Mouse (Mus musculus) limb, embryonic 13.5 days (tissue): ENCODE results near the gene Slx4ip. TPM values are rescaled to one million over a fixed set of nuclear protein-coding genes. Genes with fewer than 3 reads are reported as not detected.

Experiments
- ATAC-seq: fragments of 200-750 bp; cut with Nextera tagmentation; 2 replicates; pipeline ENCODE4 v1.8.0; 2017; ENCODE audit warnings: low read depth, moderate number of reproducible peaks, moderate TSS enrichment; ENCODE audit not compliant: low FRiP score
- H3K27ac ChIP-seq: fragments of 300-500 bp; sonication (generic); 2 replicates; pipeline ENCODE4 v1.5.1; 2015; ENCODE audit warnings: inconsistent platforms, mild to moderate bottlenecking, moderate library complexity
- H3K27me3 ChIP-seq: fragments of 300-500 bp; sonication (generic); 2 replicates; pipeline ENCODE4 v1.6.1; 2015; ENCODE audit warnings: mild to moderate bottlenecking, inconsistent platforms
- H3K36me3 ChIP-seq: fragments of 300-500 bp; sonication (generic); 2 replicates; pipeline ENCODE4 v1.6.1; 2015; ENCODE audit warnings: inconsistent platforms, mild to moderate bottlenecking, moderate library complexity
- H3K4me1 ChIP-seq: fragments of 300-500 bp; sonication (generic); 2 replicates; pipeline ENCODE4 v1.6.1; 2015; ENCODE audit warnings: inconsistent platforms
- H3K4me2 ChIP-seq: fragments of 300-500 bp; sonication (generic); replicated peaks from 2 replicates; pipeline ENCODE4 v1.6.1; 2015; ENCODE audit warnings: inconsistent platforms, mild to moderate bottlenecking, moderate library complexity
- H3K4me3 ChIP-seq: fragments of 300-500 bp; sonication (generic); 2 replicates; pipeline ENCODE4 v1.5.1; 2015; ENCODE audit warnings: moderate library complexity, mild to moderate bottlenecking, inconsistent platforms
- H3K9ac ChIP-seq: fragments of 300-500 bp; sonication (generic); 2 replicates; pipeline ENCODE4 v1.6.1; 2015; ENCODE audit warnings: mild to moderate bottlenecking, inconsistent platforms
- H3K9me3 ChIP-seq: fragments of 300-500 bp; sonication (generic); 2 replicates; pipeline ENCODE4 v1.6.1; 2016; ENCODE audit warnings: inconsistent platforms
- WGBS: fragments of 180-500 bp; shearing (Covaris S2); methylation state at CpG from one replicate; pipeline ENCODE4 v1.1.7; 2015; 5-methylcytosine and 5-hydroxymethylcytosine counted together
- polyA plus RNA-seq: library from polyadenylated mRNA; unstranded; fragments of >200 nt; fragmentation: Nextera tagmentation; extraction: Ambion mirVana; gene quantifications from 2 replicates; pipeline ENCODE4 v1.2.1, GENCODE M21; 2015

Slx4ip gene
- polyA plus RNA-seq, 1 experiment from 2014 or later: 9.2 TPM

- no peak overlapping the region for H3K4me3 ChIP-seq
- no peak overlapping the region for H3K27ac ChIP-seq
- H3K4me2 ChIP-seq: no peak overlapping the region
- H3K9me3 ChIP-seq: no peaks in the 10 kb centered on the region
- 34% methylated on average over 4 of the region's 4 CpGs for WGBS
- no peak overlapping the region for H3K9ac ChIP-seq
- H3K4me1 ChIP-seq: peaks cover 5% of the 10 kb centered on the region; the same call in 1 of the 2 replicates
- no peak for ATAC-seq
- no peaks in the 10 kb centered on the region for H3K27me3 ChIP-seq
- no peaks in the 10 kb centered on the region for H3K36me3 ChIP-seq
These were observed 21.0 kb downstream of the Slx4ip start for GRCm38 (mm10) chr2:136911958-136912411.

GRCm38 (mm10) chr2:136913021-136913420 lies 22.0 kb downstream of the Slx4ip start:
- Histone ChIP-seq H3K4me2 (no peak overlapping the region), H3K9me3 (no peaks in the 10 kb centered on the region), H3K9ac (no peak overlapping the region), H3K36me3 (no peaks in the 10 kb centered on the region), H3K4me3 (no peak overlapping the region), H3K4me1 (peaks cover 5% of the 10 kb centered on the region; the same call in 1 of the 2 replicates), H3K27ac (no peak overlapping the region), H3K27me3 (no peaks in the 10 kb centered on the region)
- WGBS: 83% methylated on average over 3 of the region's 3 CpGs
- ATAC-seq: no peak

- peak; percentile 71; the same call in 1 of the 2 replicates for ATAC-seq
- Histone ChIP-seq H3K27me3 (no peaks in the 10 kb centered on the region), H3K4me2 (no peak overlapping the region), H3K36me3 (no peaks in the 10 kb centered on the region), H3K9ac (no peak overlapping the region), H3K4me1 (peaks cover 5% of the 10 kb centered on the region; the same call in 1 of the 2 replicates), H3K9me3 (no peaks in the 10 kb centered on the region), H3K27ac (no peak overlapping the region), H3K4me3 (no peak overlapping the region)
- WGBS: 54% methylated on average over 3 of the region's 3 CpGs
These were observed 23.4 kb downstream of the Slx4ip start for GRCm38 (mm10) chr2:136914334-136914902.

GRCm38 (mm10) chr2:136919433-136919832 lies 28.4 kb downstream of the Slx4ip start:
- WGBS: 91% methylated on average over 1 of the region's 1 CpGs
- H3K36me3 ChIP-seq: no peaks in the 10 kb centered on the region
- H3K9me3 ChIP-seq: no peaks in the 10 kb centered on the region
- no peak overlapping the region for H3K4me3 ChIP-seq
- ATAC-seq: no peak
- no peak overlapping the region for H3K4me2 ChIP-seq
- H3K9ac ChIP-seq: no peak overlapping the region
- no peaks in the 10 kb centered on the region for H3K27me3 ChIP-seq
- no peak overlapping the region for H3K27ac ChIP-seq
- H3K4me1 ChIP-seq: peaks cover 10% of the 10 kb centered on the region; the same call in 1 of the 2 replicates

GRCm38 (mm10) chr2:136920257-136920993 lies 29.4 kb downstream of the Slx4ip start:
- 60% methylated on average over 3 of the region's 3 CpGs for WGBS
- Histone ChIP-seq H3K27me3 (no peaks in the 10 kb centered on the region), H3K9ac (no peak overlapping the region), H3K4me2 (no peak overlapping the region), H3K4me3 (no peak overlapping the region), H3K9me3 (no peaks in the 10 kb centered on the region), H3K27ac (no peak overlapping the region), H3K36me3 (no peaks in the 10 kb centered on the region), H3K4me1 (peaks cover 10% of the 10 kb centered on the region; the same call in 1 of the 2 replicates)
- ATAC-seq: no peak

- WGBS: 60% methylated on average over 4 of the region's 4 CpGs
- H3K27me3 ChIP-seq: no peaks in the 10 kb centered on the region
- H3K36me3 ChIP-seq: no peaks in the 10 kb centered on the region
- no peak overlapping the region for H3K9ac ChIP-seq
- no peak overlapping the region for H3K4me3 ChIP-seq
- H3K9me3 ChIP-seq: no peaks in the 10 kb centered on the region
- ATAC-seq: no peak
- H3K4me2 ChIP-seq: no peak overlapping the region
- no peak overlapping the region for H3K27ac ChIP-seq
- peaks cover 10% of the 10 kb centered on the region; the same call in 1 of the 2 replicates for H3K4me1 ChIP-seq
These were observed 30.0 kb downstream of the Slx4ip start for GRCm38 (mm10) chr2:136921003-136921408.

- Histone ChIP-seq H3K27me3 (no peaks in the 10 kb centered on the region), H3K4me2 (no peak overlapping the region), H3K4me3 (no peak overlapping the region), H3K9ac (no peak overlapping the region), H3K4me1 (no peaks in the 10 kb centered on the region), H3K27ac (no peak overlapping the region), H3K36me3 (no peaks in the 10 kb centered on the region), H3K9me3 (no peaks in the 10 kb centered on the region)
- ATAC-seq: no peak
- 90% methylated on average over 4 of the region's 4 CpGs for WGBS
These were observed 45.6 kb downstream of the Slx4ip start for GRCm38 (mm10) chr2:136936391-136937288.

GRCm38 (mm10) chr2:136938249-136938648 lies 47.2 kb downstream of the Slx4ip start:
- no peaks in the 10 kb centered on the region for H3K9me3 ChIP-seq
- no peak overlapping the region for H3K9ac ChIP-seq
- WGBS: 91% methylated on average over 1 of the region's 1 CpGs
- H3K27me3 ChIP-seq: no peaks in the 10 kb centered on the region
- no peak overlapping the region for H3K27ac ChIP-seq
- no peak overlapping the region for H3K4me3 ChIP-seq
- H3K36me3 ChIP-seq: no peaks in the 10 kb centered on the region
- H3K4me1 ChIP-seq: no peaks in the 10 kb centered on the region
- H3K4me2 ChIP-seq: no peak overlapping the region
- ATAC-seq: no peak

- no peak overlapping the region for H3K27ac ChIP-seq
- no peaks in the 10 kb centered on the region for H3K27me3 ChIP-seq
- WGBS: 71% methylated on average over 5 of the region's 5 CpGs
- ATAC-seq: no peak
- no peak overlapping the region for H3K9ac ChIP-seq
- no peaks in the 10 kb centered on the region for H3K36me3 ChIP-seq
- no peak overlapping the region for H3K4me2 ChIP-seq
- peaks cover 30% of the 10 kb centered on the region for H3K4me1 ChIP-seq
- no peaks in the 10 kb centered on the region for H3K9me3 ChIP-seq
- no peak overlapping the region for H3K4me3 ChIP-seq
These were observed 55.3 kb downstream of the Slx4ip start for GRCm38 (mm10) chr2:136946297-136946696.

- H3K4me1 ChIP-seq: peaks cover 30% of the 10 kb centered on the region
- no peaks in the 10 kb centered on the region for H3K9me3 ChIP-seq
- no peak overlapping the region for H3K9ac ChIP-seq
- no peaks in the 10 kb centered on the region for H3K27me3 ChIP-seq
- no peak overlapping the region for H3K4me2 ChIP-seq
- H3K4me3 ChIP-seq: no peak overlapping the region
- H3K27ac ChIP-seq: no peak overlapping the region
- ATAC-seq: peak; percentile 48; the same call in 1 of the 2 replicates
- WGBS: 51% methylated on average over 4 of the region's 4 CpGs
- H3K36me3 ChIP-seq: no peaks in the 10 kb centered on the region
These were observed 56.5 kb downstream of the Slx4ip start for GRCm38 (mm10) chr2:136947500-136947899.

GRCm38 (mm10) chr2:136947937-136948336 lies 56.9 kb downstream of the Slx4ip start:
- Histone ChIP-seq H3K9me3 (no peaks in the 10 kb centered on the region), H3K27ac (no peak overlapping the region), H3K9ac (no peak overlapping the region), H3K36me3 (no peaks in the 10 kb centered on the region), H3K27me3 (no peaks in the 10 kb centered on the region), H3K4me3 (no peak overlapping the region), H3K4me2 (no peak overlapping the region), H3K4me1 (peaks cover 30% of the 10 kb centered on the region)
- ATAC-seq: peak; percentile 45; the same call in 1 of the 2 replicates
- 14% methylated on average over 5 of the region's 5 CpGs for WGBS

GRCm38 (mm10) chr2:136952238-136952637 lies 61.2 kb downstream of the Slx4ip start:
- Histone ChIP-seq H3K9me3 (no peaks in the 10 kb centered on the region), H3K4me1 (peaks cover 39% of the 10 kb centered on the region), H3K36me3 (no peaks in the 10 kb centered on the region), H3K27me3 (no peaks in the 10 kb centered on the region), H3K27ac (no peak overlapping the region), H3K4me2 (no peak overlapping the region), H3K9ac (no peak overlapping the region), H3K4me3 (no peak overlapping the region)
- WGBS: 59% methylated on average over 1 of the region's 1 CpGs
- ATAC-seq: no peak
